Mouse (Mus musculus) lung, embryonic 16.5 days (tissue): ENCODE measurements around the gene Mical2. TPM values are rescaled to one million over a fixed set of nuclear protein-coding genes. Genes with fewer than 3 reads are reported as not detected.

Experiments
- ATAC-seq: fragments of 200-750 bp; cut with Nextera tagmentation; 2 replicates; pipeline ENCODE4 v1.8.0; 2017; ENCODE audit warnings: low read depth, mild to moderate bottlenecking, moderate library complexity
- H3K27ac ChIP-seq: fragments of 300-500 bp; sonication (generic); 2 replicates; pipeline ENCODE4 v1.5.1; 2014; ENCODE audit warnings: mild to moderate bottlenecking, control low read depth, low read length
- H3K27me3 ChIP-seq: fragments of 300-500 bp; sonication (generic); 2 replicates; pipeline ENCODE4 v1.6.1; 2014; ENCODE audit warnings: low read depth, low read length, mixed read lengths; ENCODE audit not compliant: control insufficient read depth, insufficient read depth
- H3K36me3 ChIP-seq: fragments of 300-500 bp; sonication (generic); 2 replicates; pipeline ENCODE4 v1.6.1; 2014; ENCODE audit warnings: low read length; ENCODE audit not compliant: control insufficient read depth, insufficient read depth
- H3K4me1 ChIP-seq: fragments of 300-500 bp; sonication (generic); replicated peaks from 2 replicates; pipeline ENCODE4 v1.6.1; 2014; ENCODE audit warnings: low read length, mixed read lengths; ENCODE audit not compliant: control insufficient read depth, insufficient read depth
- H3K4me2 ChIP-seq: fragments of 300-500 bp; sonication (generic); 2 replicates; pipeline ENCODE4 v1.6.1; 2014; ENCODE audit warnings: low read depth, low read length, control low read depth
- H3K4me3 ChIP-seq: fragments of 300-500 bp; sonication (generic); 2 replicates; pipeline ENCODE4 v1.5.1; 2014; ENCODE audit warnings: mild to moderate bottlenecking, low read length, control low read depth
- H3K9ac ChIP-seq: fragments of 300-500 bp; sonication (generic); 2 replicates; pipeline ENCODE4 v1.6.1; 2014; ENCODE audit warnings: low read length, control low read depth
- H3K9me3 ChIP-seq: fragments of 300-500 bp; sonication (generic); 2 replicates; pipeline ENCODE4 v1.6.1; 2016; ENCODE audit warnings: low read length; ENCODE audit not compliant: control insufficient read depth
- WGBS: fragments of 180-500 bp; shearing (Covaris S2); extraction: QIAGEN DNeasy Blood & Tissue Kit; methylation state at CpG from one replicate; pipeline ENCODE4 v1.1.7; 2014; 5-methylcytosine and 5-hydroxymethylcytosine counted together
- polyA plus RNA-seq: library from polyadenylated mRNA; unstranded; fragments of >200 nt; fragmentation: Nextera tagmentation; extraction: Ambion mirVana; gene quantifications from 2 replicates; pipeline ENCODE4 v1.2.1, GENCODE M21; 2015

Gene Mical2
- polyA plus RNA-seq, 1 experiment from 2014 or later, result 27.3 TPM

- no peaks in the 10 kb centered on the region for H3K4me1 ChIP-seq
- no peaks in the 10 kb centered on the region for H3K9me3 ChIP-seq
- peak overlapping the region; percentile 23; the same call in 1 of the 2 replicates for H3K27ac ChIP-seq
- H3K4me3 ChIP-seq, result no peak overlapping the region
- WGBS, result 74% methylated on average over 9 of the region's 9 CpGs
- no peaks in the 10 kb centered on the region for H3K27me3 ChIP-seq
- peaks cover 16% of the 10 kb centered on the region for H3K36me3 ChIP-seq
- no peak overlapping the region for H3K9ac ChIP-seq
- ATAC-seq, result peak; percentile 66
- no peak overlapping the region for H3K4me2 ChIP-seq
Measured at GRCm38 (mm10) chr7:112321798-112322794, 96.4 kb downstream of the Mical2 start.

DNA sequence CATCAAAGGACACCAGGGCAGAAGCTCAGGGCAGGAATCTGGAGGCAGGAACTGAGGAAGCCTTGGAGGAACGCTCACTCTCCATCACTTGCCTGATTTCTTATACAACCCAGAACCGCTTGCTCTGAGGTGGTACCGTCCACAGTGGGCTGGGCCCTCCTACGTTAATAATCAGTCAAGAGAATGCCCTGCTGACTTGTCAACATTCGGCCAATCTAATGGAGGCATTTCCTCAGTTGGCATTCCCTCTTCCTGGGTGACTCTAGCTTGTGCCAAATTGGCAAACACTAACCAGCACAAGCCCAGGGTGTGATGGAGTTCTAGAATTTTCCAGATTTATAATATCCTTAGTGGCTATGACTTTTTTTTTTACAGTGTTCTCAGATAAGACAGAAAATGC, 98.9 kb downstream of the Mical2 start:
- no peaks in the 10 kb centered on the region for H3K27me3 ChIP-seq
- H3K36me3 ChIP-seq, result peaks cover 22% of the 10 kb centered on the region
- no peak overlapping the region for H3K9ac ChIP-seq
- no peak overlapping the region for H3K27ac ChIP-seq
- 84% methylated on average over 5 of the region's 5 CpGs for WGBS
- no peak for ATAC-seq
- H3K4me2 ChIP-seq, result no peak overlapping the region
- H3K4me3 ChIP-seq, result no peak overlapping the region
- H3K4me1 ChIP-seq, result no peaks in the 10 kb centered on the region
- H3K9me3 ChIP-seq, result no peaks in the 10 kb centered on the region

DNA sequence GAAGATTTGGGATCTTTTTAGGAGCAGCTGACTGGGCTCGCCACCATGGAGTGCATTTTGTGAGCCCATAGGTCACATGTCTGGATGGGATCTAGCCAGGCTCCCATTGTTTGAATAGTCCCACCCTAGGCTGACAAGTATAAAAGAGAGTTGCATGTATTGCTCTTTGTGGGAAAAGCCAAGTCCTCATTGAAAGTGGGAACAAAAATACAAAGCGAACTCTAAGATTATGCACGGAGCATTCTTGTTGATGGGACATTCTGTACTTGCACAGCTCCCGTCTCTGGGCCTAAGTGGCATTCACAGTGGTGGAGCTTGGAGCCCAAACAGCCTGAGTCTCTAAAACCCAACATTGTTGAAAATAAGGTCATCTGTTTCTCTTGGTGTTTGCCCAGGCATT, 101.2 kb downstream of the Mical2 start:
- no peaks in the 10 kb centered on the region for H3K9me3 ChIP-seq
- no peak for ATAC-seq
- H3K4me2 ChIP-seq, result no peak overlapping the region
- H3K27me3 ChIP-seq, result no peaks in the 10 kb centered on the region
- 83% methylated on average over 4 of the region's 4 CpGs for WGBS
- peaks cover 22% of the 10 kb centered on the region for H3K36me3 ChIP-seq
- H3K9ac ChIP-seq, result no peak overlapping the region
- peak overlapping the region; percentile 57; the same call in 1 of the 2 replicates for H3K27ac ChIP-seq
- no peak overlapping the region for H3K4me3 ChIP-seq
- H3K4me1 ChIP-seq, result no peaks in the 10 kb centered on the region

DNA sequence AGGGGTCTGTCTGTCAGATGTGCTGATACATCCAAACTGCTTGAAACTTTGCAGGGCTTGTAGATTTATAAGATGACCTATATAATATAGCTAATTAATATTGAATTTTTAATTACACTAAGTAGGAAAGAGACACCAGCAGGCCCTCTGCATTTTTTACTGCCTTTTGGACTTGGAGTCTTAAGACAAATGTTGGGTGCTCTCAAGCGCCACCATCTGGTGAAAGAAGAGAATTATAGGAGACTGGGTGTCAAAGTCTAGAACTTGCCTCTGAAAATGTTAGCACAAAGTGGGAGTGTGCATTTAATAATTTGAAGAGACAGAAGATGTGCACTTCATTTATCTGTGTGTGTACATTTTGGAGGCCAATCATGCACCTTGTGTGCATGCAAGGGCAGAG, 103.3 kb downstream of the Mical2 start:
- Histone ChIP-seq H3K27ac (no peak overlapping the region), H3K27me3 (no peaks in the 10 kb centered on the region), H3K9ac (no peak overlapping the region), H3K4me3 (no peak overlapping the region), H3K4me1 (no peaks in the 10 kb centered on the region), H3K9me3 (no peaks in the 10 kb centered on the region), H3K4me2 (no peak overlapping the region), H3K36me3 (peaks cover 19% of the 10 kb centered on the region)
- 5% methylated on average over 1 of the region's 1 CpGs for WGBS
- no peak for ATAC-seq

- H3K27ac ChIP-seq, result no peak overlapping the region
- no peaks in the 10 kb centered on the region for H3K4me1 ChIP-seq
- WGBS, result 71% methylated on average over 7 of the region's 7 CpGs
- no peaks in the 10 kb centered on the region for H3K27me3 ChIP-seq
- no peak overlapping the region for H3K4me2 ChIP-seq
- H3K36me3 ChIP-seq, result peaks cover 14% of the 10 kb centered on the region
- H3K9me3 ChIP-seq, result no peaks in the 10 kb centered on the region
- no peak overlapping the region for H3K4me3 ChIP-seq
- ATAC-seq, result no peak
- no peak overlapping the region for H3K9ac ChIP-seq
Measured at GRCm38 (mm10) chr7:112329496-112329895, 103.8 kb downstream of the Mical2 start.

GRCm38 (mm10) chr7:112330935-112331334, 105.3 kb downstream of the Mical2 start:
- Histone ChIP-seq H3K4me3 (no peak overlapping the region), H3K27me3 (no peaks in the 10 kb centered on the region), H3K27ac (no peak overlapping the region), H3K4me1 (no peaks in the 10 kb centered on the region), H3K4me2 (no peak overlapping the region), H3K9me3 (no peaks in the 10 kb centered on the region), H3K9ac (no peak overlapping the region), H3K36me3 (peaks cover 9% of the 10 kb centered on the region)
- no peak for ATAC-seq
- WGBS, result 59% methylated on average over 8 of the region's 8 CpGs

DNA sequence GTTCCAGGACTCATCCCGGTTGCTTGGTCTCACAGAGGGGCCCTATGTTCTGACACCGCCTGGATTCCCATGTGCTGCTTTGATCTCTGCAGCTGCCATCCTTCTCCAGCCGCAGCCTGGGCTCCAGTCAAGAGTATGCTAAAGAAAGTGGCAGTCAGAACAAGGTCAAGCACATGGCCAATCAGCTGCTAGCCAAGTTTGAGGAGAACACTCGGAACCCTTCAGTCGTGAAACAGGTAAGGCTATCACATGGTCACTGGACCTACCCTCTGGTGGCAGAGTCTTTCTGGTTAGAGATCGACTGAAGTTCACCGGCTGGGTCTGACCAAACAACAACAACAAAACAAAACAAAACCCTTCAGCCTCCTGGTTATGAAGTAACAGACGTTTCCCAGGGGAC, 106.1 kb downstream of the Mical2 start:
- 0 out of 2 replicates have a peak, but pooled peaks cover 2% of the 10 kb centered on the region for H3K4me1 ChIP-seq
- no peak overlapping the region for H3K9ac ChIP-seq
- no peak overlapping the region for H3K27ac ChIP-seq
- 64% methylated on average over 8 of the region's 8 CpGs for WGBS
- no peaks in the 10 kb centered on the region for H3K9me3 ChIP-seq
- no peak overlapping the region for H3K4me2 ChIP-seq
- no peak overlapping the region for H3K4me3 ChIP-seq
- ATAC-seq, result no peak
- peaks cover 9% of the 10 kb centered on the region for H3K36me3 ChIP-seq
- H3K27me3 ChIP-seq, result no peaks in the 10 kb centered on the region

DNA sequence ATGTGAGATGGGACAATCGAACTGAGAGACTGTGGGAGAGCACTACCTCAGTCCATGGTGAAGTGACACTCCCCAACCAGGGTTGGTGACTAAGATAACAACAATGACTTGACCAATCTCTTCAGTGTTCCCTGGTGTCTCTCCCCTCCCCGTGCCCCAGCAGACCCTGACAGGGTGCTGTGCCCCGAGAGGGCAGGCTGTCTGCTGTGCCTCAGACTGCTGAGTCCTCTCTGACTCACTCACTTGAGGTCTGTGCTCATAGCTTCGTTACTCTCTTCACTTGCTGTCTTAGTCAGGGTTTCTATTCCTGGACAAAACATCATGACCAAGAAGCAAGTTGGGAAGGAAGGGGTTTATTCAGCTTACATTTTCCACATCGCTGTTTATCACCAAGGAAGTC, 106.8 kb downstream of the Mical2 start:
- H3K36me3 ChIP-seq, result peaks cover 6% of the 10 kb centered on the region
- H3K4me1 ChIP-seq, result peaks cover 4% of the 10 kb centered on the region; the same call in 1 of the 2 replicates
- WGBS, result 64% methylated on average over 5 of the region's 5 CpGs
- H3K9ac ChIP-seq, result no peak overlapping the region
- no peak overlapping the region for H3K27ac ChIP-seq
- no peak overlapping the region for H3K4me2 ChIP-seq
- no peak for ATAC-seq
- no peaks in the 10 kb centered on the region for H3K27me3 ChIP-seq
- no peaks in the 10 kb centered on the region for H3K9me3 ChIP-seq
- no peak overlapping the region for H3K4me3 ChIP-seq

DNA sequence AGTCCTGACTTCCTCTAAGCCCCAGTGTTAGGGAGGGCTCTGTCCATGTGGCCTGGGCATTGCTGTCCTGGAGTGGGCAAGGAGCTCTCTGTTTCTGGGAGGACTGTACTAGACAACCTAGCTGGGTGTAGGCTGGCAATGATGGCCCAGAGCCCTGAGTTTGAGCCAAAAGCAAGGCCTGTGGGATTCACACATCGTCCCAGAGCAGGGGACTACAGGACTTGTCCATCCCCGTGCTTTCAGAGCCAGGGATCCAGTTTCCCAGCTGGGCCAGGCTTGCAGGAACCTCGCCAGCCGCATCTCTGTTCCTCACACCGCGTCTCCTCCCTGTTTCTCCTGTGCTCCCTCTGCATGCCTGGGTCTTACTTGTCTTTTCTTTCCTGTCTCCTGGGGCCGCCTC, 107.7 kb downstream of the Mical2 start:
- 69% methylated on average over 7 of the region's 7 CpGs for WGBS
- ATAC-seq, result no peak
- Histone ChIP-seq H3K27ac (no peak overlapping the region), H3K36me3 (peaks cover 6% of the 10 kb centered on the region), H3K4me3 (no peak overlapping the region), H3K4me1 (peaks cover 6% of the 10 kb centered on the region; the same call in 1 of the 2 replicates), H3K9me3 (no peaks in the 10 kb centered on the region), H3K4me2 (no peak overlapping the region), H3K9ac (no peak overlapping the region), H3K27me3 (no peaks in the 10 kb centered on the region)
